Mouse (Mus musculus) limb, embryonic 14.5 days (tissue): ENCODE measurements around the gene Egfl7. TPM values are rescaled to one million over a fixed set of nuclear protein-coding genes. Genes with fewer than 3 reads are reported as not detected.

Experiments used
- ATAC-seq: fragments of 200-750 bp; cut with Nextera tagmentation; 2 replicates; pipeline ENCODE4 v1.8.0; 2017; ENCODE audit warnings: low read depth, moderate number of reproducible peaks, moderate TSS enrichment; ENCODE audit not compliant: low FRiP score
- DNase-seq: peaks from one replicate; pipeline ENCODE4 v3.0.0-alpha.2; 2015; ENCODE audit warnings: low spot score
- H3K27ac ChIP-seq: fragments of 300-500 bp; sonication (generic); replicated peaks from 2 replicates; pipeline ENCODE4 v1.5.1; 2014; ENCODE audit warnings: low read depth, mild to moderate bottlenecking, low read length, moderate library complexity, mixed read lengths
- H3K27me3 ChIP-seq: fragments of 300-500 bp; sonication (generic); 2 replicates; pipeline ENCODE4 v1.6.1; 2014; ENCODE audit warnings: low read length, mixed read lengths; ENCODE audit not compliant: control insufficient read depth, insufficient read depth
- H3K36me3 ChIP-seq: fragments of 300-500 bp; sonication (generic); 2 replicates; pipeline ENCODE4 v1.6.1; 2014; ENCODE audit warnings: mild to moderate bottlenecking, low read length, moderate library complexity, mixed read lengths; ENCODE audit not compliant: control insufficient read depth, insufficient read depth
- H3K4me1 ChIP-seq: fragments of 300-500 bp; sonication (generic); 2 replicates; pipeline ENCODE4 v1.6.1; 2014; ENCODE audit warnings: antibody characterized with exemption, low read length, mixed read lengths; ENCODE audit not compliant: control insufficient read depth, insufficient read depth
- H3K4me2 ChIP-seq: fragments of 300-500 bp; sonication (generic); replicated peaks from 2 replicates; pipeline ENCODE4 v1.6.1; 2014; ENCODE audit warnings: low read depth, mild to moderate bottlenecking, low read length, moderate library complexity; ENCODE audit not compliant: severe bottlenecking
- H3K4me3 ChIP-seq: fragments of 300-500 bp; sonication (generic); replicated peaks from 2 replicates; pipeline ENCODE4 v1.5.1; 2014; ENCODE audit warnings: low read length
- H3K9ac ChIP-seq: fragments of 300-500 bp; sonication (generic); 2 replicates; pipeline ENCODE4 v1.6.1; 2014; ENCODE audit warnings: mild to moderate bottlenecking, low read depth, low read length, moderate library complexity; ENCODE audit not compliant: severe bottlenecking
- H3K9me3 ChIP-seq: fragments of 300-500 bp; sonication (generic); 2 replicates; pipeline ENCODE4 v1.6.1; 2016; ENCODE audit warnings: low read length; ENCODE audit not compliant: control insufficient read depth
- POLR2A ChIP-seq: fragments of 200-500 bp; IDR thresholded peaks from 2 replicates; pipeline ENCODE4 v1.8.0; 2012; ENCODE audit warnings: inconsistent platforms, mild to moderate bottlenecking, moderate library complexity, borderline replicate concordance; ENCODE audit not compliant: insufficient read depth, insufficient read length; ENCODE audit errors: extremely low read depth
- WGBS: fragments of 180-500 bp; shearing (Covaris S2); extraction: QIAGEN DNeasy Blood & Tissue Kit; methylation state at CpG from one replicate; pipeline ENCODE4 v1.1.7; 2014; 5-methylcytosine and 5-hydroxymethylcytosine counted together
- polyA plus RNA-seq, 2 experiments: library from polyadenylated mRNA; depleted of rRNA in 1 of 2; stranded (reverse) in 1 of 2; unstranded in 1 of 2; fragments of >200 nt; fragmentation: Nextera tagmentation in 1 of 2; extraction: Ambion mirVana in 1 of 2; gene quantifications; 2 replicates each; pipeline versions ENCODE4 v1.2.1 to v1.2.3; 2012 to 2014

Gene Egfl7
- polyA plus RNA-seq, 2 experiments, result 108 to 262 TPM

- TF ChIP-seq POLR2A, result no peak
- Histone ChIP-seq H3K4me3 (no peak overlapping the region), H3K27ac (no peak overlapping the region), H3K36me3 (no peaks in the 10 kb centered on the region), H3K4me1 (peaks cover 5% of the 10 kb centered on the region; the same call in 1 of the 2 replicates), H3K9me3 (no peaks in the 10 kb centered on the region), H3K27me3 (no peaks in the 10 kb centered on the region), H3K9ac (no peak overlapping the region), H3K4me2 (no peak overlapping the region)
- DNase-seq, result no peak
- no peak for ATAC-seq
These were observed 29.4 kb downstream of the Egfl7 start for GRCm38 (mm10) chr2:26609261-26609661.

- no peak overlapping the region for H3K4me3 ChIP-seq
- H3K27me3 ChIP-seq, result no peaks in the 10 kb centered on the region
- DNase-seq, result no peak
- no peaks in the 10 kb centered on the region for H3K9me3 ChIP-seq
- H3K36me3 ChIP-seq, result no peaks in the 10 kb centered on the region
- WGBS, result 76% methylated on average over 3 of the region's 3 CpGs
- no peak for TF ChIP-seq POLR2A
- H3K9ac ChIP-seq, result no peak overlapping the region
- H3K4me2 ChIP-seq, result no peak overlapping the region
- no peak overlapping the region for H3K27ac ChIP-seq
- peaks cover 5% of the 10 kb centered on the region; the same call in 1 of the 2 replicates for H3K4me1 ChIP-seq
- no peak for ATAC-seq
These were observed 30.7 kb downstream of the Egfl7 start for GRCm38 (mm10) chr2:26610526-26610925.

DNA sequence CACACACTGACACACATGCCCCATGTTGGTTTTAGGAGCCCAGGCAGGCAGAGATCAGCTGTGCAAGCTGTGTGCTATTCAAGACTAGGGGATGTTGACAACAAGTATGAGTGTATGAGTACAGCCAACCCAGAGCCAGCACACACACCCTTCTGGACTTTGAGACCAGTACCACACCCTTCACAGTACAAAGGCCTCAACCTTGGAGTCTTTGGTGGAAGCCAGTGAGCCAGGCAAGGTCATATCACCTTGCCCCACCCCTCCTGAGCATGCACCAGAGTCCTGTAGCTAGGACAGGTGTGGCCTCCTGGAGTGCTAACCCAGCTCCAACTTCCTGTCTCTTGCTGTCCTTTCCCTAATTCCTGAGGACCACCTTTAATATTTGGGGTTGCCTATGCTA lies 31.2 kb downstream of the Egfl7 start:
- no peaks in the 10 kb centered on the region for H3K9me3 ChIP-seq
- no peak for TF ChIP-seq POLR2A
- H3K4me2 ChIP-seq, result no peak overlapping the region
- no peak overlapping the region for H3K27ac ChIP-seq
- no peak overlapping the region for H3K9ac ChIP-seq
- DNase-seq (no peak), ATAC-seq (no peak)
- no peaks in the 10 kb centered on the region for H3K27me3 ChIP-seq
- no peak overlapping the region for H3K4me3 ChIP-seq
- H3K4me1 ChIP-seq, result peaks cover 5% of the 10 kb centered on the region; the same call in 1 of the 2 replicates
- H3K36me3 ChIP-seq, result no peaks in the 10 kb centered on the region

DNA sequence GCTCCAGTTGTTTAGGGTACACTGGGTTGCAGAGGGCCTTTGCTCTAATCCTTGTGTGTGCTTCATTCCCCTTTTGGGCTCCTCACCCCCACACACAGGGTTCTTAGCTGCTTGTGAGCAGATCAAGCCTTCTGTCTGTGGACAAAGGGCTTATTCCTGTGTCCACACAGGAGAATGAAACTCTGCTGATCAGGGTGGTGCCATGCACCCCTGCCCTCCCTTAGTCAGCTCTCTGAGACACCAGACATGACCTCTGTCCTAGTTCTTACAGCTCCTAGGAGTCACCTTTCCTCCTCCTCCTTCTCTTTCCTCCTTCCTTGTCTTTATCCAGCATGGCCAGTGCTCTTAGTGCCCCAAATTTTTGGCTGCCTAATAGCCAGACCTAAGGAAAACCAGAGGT lies 32.1 kb downstream of the Egfl7 start:
- Histone ChIP-seq H3K4me3 (no peak overlapping the region), H3K9me3 (no peaks in the 10 kb centered on the region), H3K4me2 (no peak overlapping the region), H3K27ac (no peak overlapping the region), H3K36me3 (no peaks in the 10 kb centered on the region), H3K4me1 (peaks cover 4% of the 10 kb centered on the region; the same call in 1 of the 2 replicates), H3K9ac (no peak overlapping the region), H3K27me3 (no peaks in the 10 kb centered on the region)
- ATAC-seq, result no peak
- no peak for TF ChIP-seq POLR2A
- no peak for DNase-seq

DNA sequence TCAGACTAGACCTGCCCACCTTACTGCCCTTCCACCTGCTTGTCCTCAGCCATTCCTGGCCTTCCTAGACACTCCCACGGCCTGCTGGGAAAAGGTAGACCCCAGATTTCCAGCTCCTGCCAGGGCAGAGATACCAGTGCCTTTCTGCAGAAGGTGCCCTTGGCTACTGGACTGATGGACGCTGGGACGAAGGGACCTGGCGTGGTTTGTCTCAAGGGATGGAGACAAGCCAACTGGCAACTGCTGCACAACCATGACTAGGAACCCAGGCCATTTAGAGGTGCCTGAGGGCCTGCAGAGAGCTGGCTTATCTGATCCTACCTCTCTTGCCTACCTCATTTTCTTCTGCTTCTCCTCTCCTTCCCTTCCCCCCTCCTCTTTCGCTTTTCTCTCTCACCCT lies 35.1 kb downstream of the Egfl7 start:
- Histone ChIP-seq H3K9me3 (no peaks in the 10 kb centered on the region), H3K27me3 (no peaks in the 10 kb centered on the region), H3K27ac (no peak overlapping the region), H3K9ac (no peak overlapping the region), H3K36me3 (no peaks in the 10 kb centered on the region), H3K4me3 (no peak overlapping the region), H3K4me2 (no peak overlapping the region), H3K4me1 (no peaks in the 10 kb centered on the region)
- no peak for TF ChIP-seq POLR2A
- 82% methylated on average over 5 of the region's 5 CpGs for WGBS
- DNase-seq, result no peak
- ATAC-seq, result no peak
